Mouse (Mus musculus) liver, embryonic 11.5 days (tissue): ENCODE measurements at regions not wholly inside any gene's neighbourhood (a gene's known extent, or its start where the extent isn't known, plus 50 kb on each side); places are given as distances from the start of the nearest gene placed in this dataset.
"Not testable (repeated sequence)": the region's sequence is repeated elsewhere in the genome, so short reads cannot be mapped to it uniquely, and the experiment has no call there.

Experiments
- ATAC-seq: fragments of 200-750 bp; cut with Nextera tagmentation; replicated peaks from 2 replicates; pipeline ENCODE4 v1.8.0; 2017; ENCODE audit warnings: moderate number of reproducible peaks, mild to moderate bottlenecking, moderate TSS enrichment, moderate library complexity; ENCODE audit not compliant: low FRiP score
- DNase-seq: peaks from one replicate; pipeline ENCODE4 v3.0.0-alpha.2; 2017; ENCODE audit warnings: low spot score
- H3K27ac ChIP-seq: fragments of 300-500 bp; sonication (generic); 2 replicates; pipeline ENCODE4 v1.5.1; 2014; ENCODE audit warnings: mild to moderate bottlenecking, low read depth, low read length, control low read depth
- H3K27me3 ChIP-seq: fragments of 300-500 bp; sonication (generic); replicated peaks from 2 replicates; pipeline ENCODE4 v1.6.1; 2014; ENCODE audit warnings: low read length, mixed read lengths; ENCODE audit not compliant: control insufficient read depth, insufficient read depth
- H3K36me3 ChIP-seq: fragments of 300-500 bp; sonication (generic); 2 replicates; pipeline ENCODE4 v1.6.1; 2014; ENCODE audit warnings: mild to moderate bottlenecking, low read length, moderate library complexity, mixed read lengths; ENCODE audit not compliant: control insufficient read depth, insufficient read depth
- H3K4me1 ChIP-seq: fragments of 300-500 bp; sonication (generic); replicated peaks from 2 replicates; pipeline ENCODE4 v1.6.1; 2014; ENCODE audit warnings: low read length, mixed read lengths; ENCODE audit not compliant: control insufficient read depth, insufficient read depth
- H3K4me2 ChIP-seq: fragments of 300-500 bp; sonication (generic); 2 replicates; pipeline ENCODE4 v1.6.1; 2014; ENCODE audit warnings: mild to moderate bottlenecking, control low read depth, moderate library complexity
- H3K4me3 ChIP-seq: fragments of 300-500 bp; sonication (generic); 2 replicates; pipeline ENCODE4 v1.5.1; 2014; ENCODE audit warnings: low read depth, low read length, control low read depth
- H3K9ac ChIP-seq: fragments of 300-500 bp; sonication (generic); 2 replicates; pipeline ENCODE4 v1.6.1; 2014; ENCODE audit warnings: low read depth, low read length, control low read depth
- H3K9me3 ChIP-seq: fragments of 300-500 bp; sonication (generic); 2 replicates; pipeline ENCODE4 v1.6.1; 2016; ENCODE audit warnings: low read length, inconsistent platforms, mixed read lengths; ENCODE audit not compliant: control insufficient read depth
- WGBS: fragments of 180-500 bp; shearing (Covaris S2); extraction: QIAGEN DNeasy Blood & Tissue Kit; methylation state at CpG from one replicate; pipeline ENCODE4 v1.1.7; 2014; 5-methylcytosine and 5-hydroxymethylcytosine counted together

- DNase-seq (no peak), ATAC-seq (no peak)
- Histone ChIP-seq H3K27ac (no peak overlapping the region), H3K36me3 (no peaks in the 10 kb centered on the region), H3K9me3 (no peaks in the 10 kb centered on the region), H3K9ac (no peak overlapping the region), H3K4me3 (no peak overlapping the region), H3K27me3 (no peaks in the 10 kb centered on the region), H3K4me1 (no peaks in the 10 kb centered on the region), H3K4me2 (no peak overlapping the region)
- WGBS = 92% methylated on average over 9 of the region's 9 CpGs
These were observed 89.9 kb downstream of the Sox2 start for GRCm38 (mm10) chr3:34740110-34740509.

GRCm38 (mm10) chr3:34745181-34745736 is 95.1 kb downstream of the Sox2 start:
- Histone ChIP-seq H3K36me3 (no peaks in the 10 kb centered on the region), H3K4me3 (no peak overlapping the region), H3K9ac (no peak overlapping the region), H3K27ac (no peak overlapping the region), H3K4me2 (no peak overlapping the region), H3K27me3 (no peaks in the 10 kb centered on the region), H3K9me3 (no peaks in the 10 kb centered on the region), H3K4me1 (no peaks in the 10 kb centered on the region)
- DNase-seq (no peak), ATAC-seq (no peak)
- 65% methylated on average over 5 of the region's 5 CpGs for WGBS

- Histone ChIP-seq H3K4me2 (no peak overlapping the region), H3K27ac (no peak overlapping the region), H3K36me3 (no peaks in the 10 kb centered on the region), H3K9me3 (no peaks in the 10 kb centered on the region), H3K4me1 (no peaks in the 10 kb centered on the region), H3K4me3 (no peak overlapping the region), H3K9ac (no peak overlapping the region), H3K27me3 (0 out of 2 replicates have a peak, but pooled peaks cover 4% of the 10 kb centered on the region)
- 70% methylated on average over 10 of the region's 10 CpGs for WGBS
- ATAC-seq = no peak
- DNase-seq = no peak
These were observed 97.4 kb downstream of the Sox2 start for GRCm38 (mm10) chr3:34747499-34748093.

- 83% methylated on average over 7 of the region's 7 CpGs for WGBS
- no peaks in the 10 kb centered on the region for H3K36me3 ChIP-seq
These were observed 99.8 kb downstream of the Sox2 start for GRCm38 (mm10) chr3:34749989-34750388.

DNA sequence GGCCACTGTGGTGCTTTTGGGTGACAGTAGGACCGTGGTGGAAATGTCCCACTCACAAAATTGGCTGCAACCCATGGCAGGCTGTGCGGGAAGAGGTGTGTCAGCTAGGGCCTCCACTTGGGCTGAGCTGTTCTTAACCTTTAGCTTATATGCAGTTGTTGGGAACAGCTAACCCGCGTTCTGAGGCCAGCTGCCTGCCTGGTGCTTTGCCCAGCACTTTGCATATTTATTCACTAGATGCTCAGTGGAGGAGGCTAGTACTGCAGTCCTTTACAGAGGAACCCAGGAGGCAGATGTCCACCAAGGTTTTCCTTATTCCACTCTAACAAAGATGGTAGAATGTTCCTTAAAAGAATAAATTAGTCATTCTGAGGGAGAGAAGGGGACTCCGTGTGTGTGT is 101.3 kb downstream of the Sox2 start:
- H3K36me3 ChIP-seq = no peaks in the 10 kb centered on the region
- no peak overlapping the region for H3K27ac ChIP-seq
- DNase-seq (no peak), ATAC-seq (no peak)
- 0 out of 2 replicates have a peak, but pooled peaks cover 4% of the 10 kb centered on the region for H3K27me3 ChIP-seq
- no peak overlapping the region for H3K4me2 ChIP-seq
- H3K4me3 ChIP-seq = no peak overlapping the region
- WGBS = 71% methylated on average over 5 of the region's 5 CpGs
- no peaks in the 10 kb centered on the region for H3K4me1 ChIP-seq
- no peaks in the 10 kb centered on the region for H3K9me3 ChIP-seq
- no peak overlapping the region for H3K9ac ChIP-seq

More at GRCm38 (mm10) chr3:34749989-34750388, 99.8 kb downstream of the Sox2 start:
- ATAC-seq = no peak
- no peak for DNase-seq
- no peaks in the 10 kb centered on the region for H3K4me1 ChIP-seq
- H3K4me2 ChIP-seq = no peak overlapping the region
- H3K9me3 ChIP-seq = no peaks in the 10 kb centered on the region
- H3K4me3 ChIP-seq = no peak overlapping the region
- H3K27ac ChIP-seq = no peak overlapping the region
- H3K27me3 ChIP-seq = 0 out of 2 replicates have a peak, but pooled peaks cover 4% of the 10 kb centered on the region
- H3K9ac ChIP-seq = no peak overlapping the region

DNA sequence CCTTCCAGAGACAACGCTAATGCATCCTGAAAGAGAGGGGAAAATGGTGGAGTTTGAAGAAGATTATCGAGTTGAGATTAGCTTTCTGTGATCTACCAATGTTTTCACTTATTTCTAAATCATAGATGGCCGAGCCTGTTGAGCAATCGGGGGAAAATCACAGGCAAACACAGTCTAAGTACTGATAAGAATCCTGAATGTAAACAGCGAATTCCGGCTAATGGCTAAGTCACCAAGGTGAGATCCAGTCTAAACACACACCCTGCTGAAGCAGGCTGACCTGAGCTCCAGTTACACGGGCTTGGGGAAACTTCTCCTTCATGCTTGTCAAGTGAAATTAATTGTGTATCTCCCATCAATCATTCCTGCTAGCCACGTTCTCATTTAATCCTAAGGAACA is 103.4 kb downstream of the Sox2 start:
- 34% methylated on average over 8 of the region's 8 CpGs for WGBS
- H3K36me3 ChIP-seq = no peaks in the 10 kb centered on the region
- H3K27me3 ChIP-seq = 0 out of 2 replicates have a peak, but pooled peaks cover 4% of the 10 kb centered on the region
- H3K27ac ChIP-seq = no peak overlapping the region
- no peaks in the 10 kb centered on the region for H3K4me1 ChIP-seq
- no peak overlapping the region for H3K9ac ChIP-seq
- H3K9me3 ChIP-seq = no peaks in the 10 kb centered on the region
- H3K4me2 ChIP-seq = no peak overlapping the region
- DNase-seq (no peak), ATAC-seq (no peak)
- H3K4me3 ChIP-seq = no peak overlapping the region

DNA sequence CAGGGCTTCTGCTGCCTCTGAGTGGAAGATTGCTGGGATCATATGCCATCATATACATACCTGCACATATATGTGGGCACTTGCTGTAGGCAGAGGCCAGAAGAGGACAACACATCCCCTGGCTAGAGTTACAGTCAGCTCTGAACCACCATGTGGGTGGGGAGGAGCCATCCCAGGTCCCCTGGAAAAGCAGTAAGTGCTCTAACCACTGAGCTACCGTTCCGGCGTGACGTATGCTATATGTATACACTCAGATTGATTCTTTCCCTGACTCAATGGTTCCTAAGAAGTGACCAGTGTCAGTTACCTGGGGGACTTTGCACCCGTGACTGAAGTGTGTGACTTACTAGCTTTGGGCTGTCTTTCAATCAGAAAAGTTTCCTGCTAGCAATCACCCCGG is 104.6 kb downstream of the Sox2 start:
- DNase-seq (no peak), ATAC-seq (no peak)
- H3K4me3 ChIP-seq = no peak overlapping the region
- no peak overlapping the region for H3K9ac ChIP-seq
- H3K27me3 ChIP-seq = 0 out of 2 replicates have a peak, but pooled peaks cover 4% of the 10 kb centered on the region
- 87% methylated on average over 6 of the region's 6 CpGs for WGBS
- no peaks in the 10 kb centered on the region for H3K9me3 ChIP-seq
- H3K36me3 ChIP-seq = no peaks in the 10 kb centered on the region
- H3K4me1 ChIP-seq = no peaks in the 10 kb centered on the region
- H3K27ac ChIP-seq = no peak overlapping the region
- H3K4me2 ChIP-seq = no peak overlapping the region

DNA sequence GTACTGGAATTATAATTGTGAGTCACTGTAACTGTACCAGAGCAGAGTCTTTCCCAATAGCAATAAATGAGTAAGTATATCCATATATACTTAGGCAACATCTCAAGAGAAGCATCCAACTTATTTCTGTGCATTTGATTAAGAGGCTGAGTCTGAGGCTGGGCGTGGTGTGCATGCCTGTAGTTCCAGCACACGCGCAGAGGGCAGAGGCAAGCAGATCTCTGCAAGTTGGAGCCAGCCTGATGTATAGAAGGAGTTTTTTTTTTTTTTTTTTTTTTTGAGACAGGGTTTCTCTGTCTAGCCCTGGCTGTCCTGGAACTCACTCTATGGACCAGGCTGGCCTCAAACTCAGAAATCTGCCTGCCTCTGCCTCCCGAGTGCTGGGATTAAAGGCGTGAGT is 105.1 kb downstream of the Sox2 start:
- H3K27me3 ChIP-seq, H3K4me1 ChIP-seq, H3K36me3 ChIP-seq, H3K9me3 ChIP-seq, H3K9ac ChIP-seq, DNase-seq, H3K4me3 ChIP-seq, H3K4me2 ChIP-seq, H3K27ac ChIP-seq, ATAC-seq: not testable (repeated sequence)
- 93% methylated on average over 5 of the region's 5 CpGs for WGBS

GRCm38 (mm10) chr3:34756632-34757031 is 106.4 kb downstream of the Sox2 start:
- Histone ChIP-seq H3K4me3 (no peak overlapping the region), H3K27ac (no peak overlapping the region), H3K27me3 (0 out of 2 replicates have a peak, but pooled peaks cover 4% of the 10 kb centered on the region), H3K9me3 (no peaks in the 10 kb centered on the region), H3K4me1 (no peaks in the 10 kb centered on the region), H3K36me3 (no peaks in the 10 kb centered on the region), H3K9ac (no peak overlapping the region), H3K4me2 (no peak overlapping the region)
- ATAC-seq (no peak), DNase-seq (no peak)
- WGBS = 32% methylated on average over 7 of the region's 7 CpGs
